Mouse (Mus musculus) neural tube, embryonic 11.5 days (tissue): ENCODE measurements around the gene Tcta. TPM values are rescaled to one million over a fixed set of nuclear protein-coding genes. Genes with fewer than 3 reads are reported as not detected.
"Not testable (repeated sequence)": the region's sequence is repeated elsewhere in the genome, so short reads cannot be mapped to it uniquely, and the experiment has no call there.

Experiments used
- ATAC-seq: fragments of 200-750 bp; cut with Nextera tagmentation; 2 replicates; pipeline ENCODE4 v1.8.0; 2017; ENCODE audit warnings: moderate number of reproducible peaks, mild to moderate bottlenecking, moderate TSS enrichment, moderate library complexity; ENCODE audit not compliant: insufficient read depth, low FRiP score, low TSS enrichment
- DNase-seq: peaks from one replicate; pipeline ENCODE4 v3.0.0-alpha.2; 2015; ENCODE audit warnings: low spot score
- H3K27ac ChIP-seq: fragments of 300-500 bp; sonication (generic); 2 replicates; pipeline ENCODE4 v1.5.1; 2014; ENCODE audit warnings: low read depth, mild to moderate bottlenecking, low read length
- H3K27me3 ChIP-seq: fragments of 300-500 bp; sonication (generic); 2 replicates; pipeline ENCODE4 v1.6.1; 2014; ENCODE audit warnings: mild to moderate bottlenecking, low read length, mixed read lengths; ENCODE audit not compliant: control insufficient read depth, insufficient read depth
- H3K36me3 ChIP-seq: fragments of 300-500 bp; sonication (generic); 2 replicates; pipeline ENCODE4 v1.6.1; 2014; ENCODE audit warnings: mild to moderate bottlenecking, low read length, moderate library complexity, mixed read lengths; ENCODE audit not compliant: control insufficient read depth, insufficient read depth
- H3K4me1 ChIP-seq: fragments of 300-500 bp; sonication (generic); 2 replicates; pipeline ENCODE4 v1.6.1; 2014; ENCODE audit warnings: low read length, mixed read lengths; ENCODE audit not compliant: control insufficient read depth, insufficient read depth
- H3K4me2 ChIP-seq: fragments of 300-500 bp; sonication (generic); 2 replicates; pipeline ENCODE4 v1.6.1; 2014; ENCODE audit warnings: low read depth, mild to moderate bottlenecking, moderate library complexity
- H3K4me3 ChIP-seq: fragments of 300-500 bp; sonication (generic); 2 replicates; pipeline ENCODE4 v1.5.1; 2014; ENCODE audit warnings: low read depth, low read length
- H3K9ac ChIP-seq: fragments of 300-500 bp; sonication (generic); 2 replicates; pipeline ENCODE4 v1.6.1; 2014; ENCODE audit warnings: mild to moderate bottlenecking, low read length
- H3K9me3 ChIP-seq: fragments of 300-500 bp; sonication (generic); 2 replicates; pipeline ENCODE4 v1.6.1; 2016; ENCODE audit warnings: low read length; ENCODE audit not compliant: control insufficient read depth
- WGBS: fragments of 180-500 bp; shearing (Covaris S2); extraction: QIAGEN DNeasy Blood & Tissue Kit; methylation state at CpG from one replicate; pipeline ENCODE4 v1.1.7; 2014; 5-methylcytosine and 5-hydroxymethylcytosine counted together
- polyA plus RNA-seq: library from polyadenylated mRNA; unstranded; fragments of >200 nt; fragmentation: Nextera tagmentation; extraction: Ambion mirVana; gene quantifications from 2 replicates; pipeline ENCODE4 v1.2.1, GENCODE M21; 2014

Tcta gene
- polyA plus RNA-seq, 1 experiment from 2014 or later: 31.4 TPM

DNA sequence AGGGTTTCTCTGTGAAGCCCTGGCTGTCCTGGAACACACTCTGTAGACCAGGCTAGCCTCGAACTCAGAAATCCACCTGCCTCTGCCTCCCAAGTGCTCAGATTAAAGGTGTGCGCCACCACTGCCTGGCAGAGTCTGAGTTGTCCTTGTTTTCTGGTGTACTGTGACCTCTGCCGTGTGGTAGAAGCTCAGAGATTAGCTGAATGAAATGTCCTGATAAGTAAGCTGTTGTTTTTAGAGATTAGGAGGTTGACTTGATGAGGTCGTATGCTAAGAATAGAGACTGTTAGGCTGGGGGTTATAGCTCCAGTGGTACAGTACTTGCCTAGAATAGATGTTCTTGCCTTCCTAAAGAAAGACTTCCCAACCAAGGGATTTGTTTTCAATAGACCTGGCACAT lies 1.2 kb downstream of the Tcta start:
- H3K9ac ChIP-seq: no peak overlapping the region
- peaks cover 2% of the 10 kb centered on the region; the same call in 1 of the 2 replicates for H3K36me3 ChIP-seq
- peak overlapping the region; percentile 86 for H3K4me2 ChIP-seq
- no peak overlapping the region for H3K27ac ChIP-seq
- no peaks in the 10 kb centered on the region for H3K9me3 ChIP-seq
- ATAC-seq (no peak), DNase-seq (no peak)
- H3K27me3 ChIP-seq: no peaks in the 10 kb centered on the region
- peak overlapping the region; percentile 92; the same call in 1 of the 2 replicates for H3K4me3 ChIP-seq
- 92% methylated on average over 4 of the region's 4 CpGs for WGBS
- peaks cover 18% of the 10 kb centered on the region for H3K4me1 ChIP-seq

DNA sequence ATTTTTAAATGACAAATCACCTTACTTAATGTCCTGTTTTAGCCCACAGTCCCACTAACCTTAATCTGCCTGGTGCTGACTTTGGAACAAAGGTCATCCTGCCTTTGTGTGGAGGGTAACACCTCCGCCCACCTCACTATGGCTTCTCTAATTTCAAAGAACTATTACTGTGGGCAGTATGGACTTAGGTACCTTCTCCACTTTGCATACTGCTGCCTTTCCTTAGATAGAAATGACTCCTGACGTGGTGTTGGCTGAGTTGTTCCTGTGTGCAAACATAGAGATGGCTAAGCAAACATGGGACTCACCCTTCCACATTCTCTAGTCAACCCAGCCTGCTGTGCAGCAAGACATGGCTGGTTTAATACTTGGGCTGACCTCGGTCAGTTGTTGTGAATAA lies 4.1 kb downstream of the Tcta start:
- no peak for DNase-seq
- H3K4me3 ChIP-seq: no peak overlapping the region
- peaks cover 2% of the 10 kb centered on the region; the same call in 1 of the 2 replicates for H3K36me3 ChIP-seq
- no peak overlapping the region for H3K9ac ChIP-seq
- no peak overlapping the region for H3K27ac ChIP-seq
- 74% methylated on average over 3 of the region's 3 CpGs for WGBS
- no peaks in the 10 kb centered on the region for H3K9me3 ChIP-seq
- H3K4me2 ChIP-seq: no peak overlapping the region
- no peaks in the 10 kb centered on the region for H3K27me3 ChIP-seq
- peaks cover 10% of the 10 kb centered on the region for H3K4me1 ChIP-seq
- no peak for ATAC-seq

DNA sequence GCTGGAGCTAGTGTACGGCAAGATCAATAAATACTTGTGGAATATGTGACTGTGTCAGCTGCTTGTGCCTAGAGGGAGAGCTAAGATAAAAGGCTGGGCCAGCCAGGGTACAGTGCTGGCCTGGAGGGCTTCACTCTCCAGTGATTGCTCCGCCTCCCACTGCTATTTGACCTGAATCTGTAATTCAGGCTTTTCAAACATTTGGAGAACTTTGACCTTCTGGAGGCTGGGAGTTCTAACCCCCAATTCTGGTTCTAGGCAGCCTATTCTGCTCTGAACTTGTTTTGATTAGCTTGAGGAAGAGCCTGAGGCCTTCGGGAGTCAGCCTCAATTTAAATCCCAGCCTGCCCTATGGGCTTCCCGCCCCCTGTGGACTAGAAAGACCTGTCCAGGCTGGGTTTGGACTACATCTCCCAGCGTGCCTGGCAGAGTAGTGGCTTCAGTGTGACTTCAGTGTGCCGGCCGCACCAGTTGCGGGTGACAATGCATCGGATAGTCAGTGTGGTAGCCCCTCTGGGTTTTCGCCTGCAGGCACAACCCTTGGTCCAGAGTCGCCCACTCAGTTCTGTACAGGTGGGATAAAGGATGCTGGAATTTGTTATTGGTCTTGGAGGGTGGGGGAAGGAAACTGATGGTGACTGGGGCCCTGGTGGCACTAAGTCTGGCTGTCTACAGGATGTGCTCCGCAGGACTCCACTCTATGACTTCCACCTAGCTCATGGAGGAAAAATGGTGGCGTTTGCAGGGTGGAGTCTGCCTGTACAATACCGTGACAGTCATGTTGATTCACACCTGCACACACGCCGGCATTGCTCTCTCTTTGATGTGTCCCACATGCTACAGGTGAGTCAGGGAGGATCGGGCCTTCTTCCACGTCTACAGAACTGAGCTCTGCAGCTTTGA lies 9.3 kb downstream of the Tcta start, which contains the start of gene Amt:
Amt (plus strand) TSS at position 401 of the 903 bp plus-strand sequence.
- H3K4me3 ChIP-seq: peak within 1 kb of the TSS; percentile 34
- no peaks in the 10 kb centered on the region for H3K36me3 ChIP-seq
- H3K27ac ChIP-seq: peak within 1 kb of the TSS; percentile 34; the same call in 1 of the 2 replicates
- ATAC-seq (peak; percentile 83), DNase-seq (peak; percentile 70)
- no peaks in the 10 kb centered on the region for H3K27me3 ChIP-seq
- peak within 1 kb of the TSS; percentile 52 for H3K4me2 ChIP-seq
- peak within 1 kb of the TSS; percentile 55 for H3K9ac ChIP-seq
- peaks cover 7% of the 10 kb centered on the region for H3K4me1 ChIP-seq
- WGBS: 22% methylated on average over 18 of the region's 18 CpGs
- H3K9me3 ChIP-seq: no peaks in the 10 kb centered on the region

DNA sequence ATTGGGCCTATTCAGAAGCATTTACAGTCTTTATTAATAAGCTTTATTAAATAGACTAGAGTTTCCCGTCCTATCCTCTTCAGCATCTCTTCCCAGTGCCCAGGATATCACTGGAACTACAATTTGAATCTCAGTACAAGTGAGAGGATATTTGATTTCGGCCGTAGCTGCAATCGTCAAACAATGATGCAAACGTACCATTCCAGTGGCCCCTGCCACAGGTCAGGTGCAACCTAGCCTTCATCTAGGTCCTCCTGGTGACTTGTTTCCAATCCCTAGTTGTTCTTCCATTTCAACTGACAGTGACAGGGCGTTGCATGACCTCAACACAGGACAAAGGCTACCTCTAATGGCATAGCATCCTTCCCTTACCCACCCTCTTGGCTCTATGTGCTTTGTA lies 15.2 kb downstream of the Tcta start:
- peaks cover 5% of the 10 kb centered on the region; the same call in 1 of the 2 replicates for H3K4me1 ChIP-seq
- ATAC-seq: no peak

DNA sequence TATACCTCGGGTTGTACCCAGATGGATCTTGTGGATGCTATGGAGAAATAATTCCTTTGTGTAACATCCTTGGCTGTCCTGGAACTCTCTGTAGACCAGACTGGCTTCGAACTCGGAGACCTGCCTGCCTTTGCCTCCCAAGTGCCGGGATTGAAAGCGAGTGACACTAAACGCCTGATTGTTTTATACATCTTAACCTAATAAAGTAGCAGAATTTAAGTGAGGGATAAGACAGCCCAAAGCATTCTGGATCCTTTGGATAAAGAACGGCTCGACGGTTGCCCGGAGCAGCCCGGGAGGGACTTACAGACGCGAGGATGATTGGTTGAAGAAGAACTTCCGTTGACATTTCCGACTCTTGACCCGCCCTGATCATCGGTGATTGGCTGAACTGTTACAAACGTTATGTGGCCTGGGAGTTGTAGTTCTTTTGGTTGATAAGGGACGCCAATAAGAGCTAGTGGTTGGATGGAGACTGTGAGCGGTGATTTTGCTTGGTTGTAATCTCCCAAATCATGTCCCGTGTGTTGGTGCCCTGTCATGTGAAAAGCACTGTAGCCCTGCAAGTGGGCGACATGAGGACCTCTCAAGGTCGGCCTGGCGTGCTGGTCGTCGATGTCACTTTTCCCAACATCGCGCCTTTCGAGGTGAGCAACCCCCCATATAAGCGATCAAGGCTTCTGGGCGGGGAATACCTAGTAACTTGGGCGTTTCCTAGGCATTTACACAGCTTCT lies 15.8 kb downstream of the Tcta start, which contains the start of gene Nicn1:
Nicn1 (plus strand) TSS at position 414 of the 735 bp plus-strand sequence.
- Histone ChIP-seq H3K36me3 (no peaks in the 10 kb centered on the region), H3K4me2 (peak within 1 kb of the TSS; percentile 74), H3K4me1 (peaks cover 5% of the 10 kb centered on the region; the same call in 1 of the 2 replicates), H3K27ac (peak within 1 kb of the TSS; percentile 74), H3K9ac (peak within 1 kb of the TSS; percentile 59), H3K4me3 (peak within 1 kb of the TSS; percentile 51), H3K9me3 (no peaks in the 10 kb centered on the region), H3K27me3 (no peaks in the 10 kb centered on the region)
- WGBS: under 1% methylated on average over 32 of the region's 32 CpGs
- ATAC-seq (peak; percentile 96), DNase-seq (peak; percentile 90)

More for the DNA sequence above, 15.2 kb downstream of the Tcta start:
- Histone ChIP-seq H3K9me3 (no peaks in the 10 kb centered on the region), H3K27ac (no peak overlapping the region), H3K4me3 (peak overlapping the region; percentile 51), H3K36me3 (no peaks in the 10 kb centered on the region), H3K4me2 (peak overlapping the region; percentile 74), H3K9ac (peak overlapping the region; percentile 59), H3K27me3 (no peaks in the 10 kb centered on the region)
- no peak for DNase-seq
- 49% methylated on average over 6 of the region's 6 CpGs for WGBS

DNA sequence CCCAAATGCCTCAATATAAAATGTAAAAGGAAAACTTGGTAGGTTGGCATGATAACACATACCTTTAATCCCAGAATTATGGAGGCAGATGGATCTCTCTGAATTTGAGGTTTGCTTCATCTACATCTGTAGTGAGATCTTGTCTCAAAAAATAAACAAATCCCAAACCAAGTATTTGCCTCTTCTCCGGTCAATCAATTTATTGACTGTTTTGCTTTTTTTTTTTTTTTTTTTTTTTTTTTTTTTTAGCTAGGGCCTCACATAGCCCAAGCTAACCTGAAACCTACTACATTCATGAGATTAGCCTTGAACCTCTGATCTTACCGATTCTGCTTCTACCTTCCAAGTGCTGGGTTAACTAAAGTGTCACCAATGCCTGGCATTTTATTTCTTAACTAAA lies 16.6 kb downstream of the Tcta start:
- no peaks in the 10 kb centered on the region for H3K27me3 ChIP-seq
- ATAC-seq: no peak
- peaks cover 5% of the 10 kb centered on the region; the same call in 1 of the 2 replicates for H3K4me1 ChIP-seq
- H3K27ac ChIP-seq: peak overlapping the region; percentile 74; the same call in 1 of the 2 replicates
- H3K4me2 ChIP-seq: peak overlapping the region; percentile 54
- 63% methylated on average over 2 of the region's 2 CpGs for WGBS
- H3K36me3 ChIP-seq: no peaks in the 10 kb centered on the region
- no peaks in the 10 kb centered on the region for H3K9me3 ChIP-seq
- peak overlapping the region; percentile 59; the same call in 1 of the 2 replicates for H3K9ac ChIP-seq
- DNase-seq: no peak
- peak overlapping the region; percentile 51; the same call in 1 of the 2 replicates for H3K4me3 ChIP-seq

DNA sequence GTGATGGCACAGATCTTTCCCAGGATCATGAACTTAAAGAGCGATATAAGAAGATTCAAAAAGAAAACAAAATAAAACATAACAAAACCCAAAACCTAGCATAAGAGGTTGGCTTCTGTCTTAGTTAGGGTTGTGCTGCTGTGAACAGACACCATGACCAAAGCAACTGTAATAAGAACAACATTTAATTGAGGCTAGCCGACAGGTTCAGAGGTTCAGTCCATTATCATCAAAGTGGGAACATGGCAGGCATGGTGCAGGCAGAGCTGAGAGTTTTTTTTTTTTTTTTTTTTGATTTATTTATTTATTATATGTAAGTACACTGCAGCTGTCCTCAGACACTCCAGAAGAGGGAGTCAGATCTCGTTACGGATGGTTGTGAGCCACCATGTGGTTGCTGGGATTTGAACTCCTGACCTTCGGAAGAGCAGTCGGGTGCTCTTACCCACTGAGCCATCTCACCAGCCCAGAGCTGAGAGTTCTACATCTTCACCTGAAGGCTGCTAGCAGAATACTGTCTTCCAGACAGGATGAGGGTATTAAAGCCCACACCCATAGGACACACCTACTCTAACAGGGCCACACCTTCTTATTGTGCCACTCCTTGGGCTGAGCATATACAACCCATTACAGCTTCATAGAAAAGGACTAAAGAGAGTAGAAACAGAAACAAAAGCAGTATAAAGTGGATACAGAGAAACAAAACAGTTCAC lies 18.3 kb downstream of the Tcta start:
- H3K4me1 ChIP-seq, H3K4me3 ChIP-seq, H3K27ac ChIP-seq, DNase-seq, H3K27me3 ChIP-seq, H3K4me2 ChIP-seq, H3K9me3 ChIP-seq, H3K9ac ChIP-seq, ATAC-seq, H3K36me3 ChIP-seq: not testable (repeated sequence)
- WGBS: 89% methylated on average over 4 of the region's 6 CpGs

DNA sequence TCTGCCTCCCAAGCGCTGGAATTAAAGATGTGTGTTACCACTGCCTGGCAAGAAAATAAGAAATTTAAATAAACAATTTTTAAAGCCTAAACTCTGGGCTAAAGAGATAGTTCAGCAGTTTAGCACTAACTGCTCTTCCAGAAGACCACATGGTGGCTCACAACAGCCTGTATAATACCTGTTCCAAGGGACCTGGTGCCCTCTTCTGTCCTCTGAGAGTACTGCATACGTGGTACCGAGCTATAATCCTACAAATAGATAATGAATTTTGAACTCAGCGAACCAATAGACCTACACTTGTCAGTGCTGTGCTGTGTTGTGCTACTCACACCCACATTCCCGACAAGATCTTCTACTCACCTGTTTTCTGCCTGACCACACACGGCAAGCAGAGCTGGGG lies 21.6 kb downstream of the Tcta start:
- no peak overlapping the region for H3K9ac ChIP-seq
- H3K4me1 ChIP-seq: no peaks in the 10 kb centered on the region
- ATAC-seq (no peak), DNase-seq (peak; percentile 67)
- no peaks in the 10 kb centered on the region for H3K9me3 ChIP-seq
- H3K4me3 ChIP-seq: no peak overlapping the region
- H3K36me3 ChIP-seq: no peaks in the 10 kb centered on the region
- WGBS: 17% methylated on average over 6 of the region's 6 CpGs
- H3K27ac ChIP-seq: no peak overlapping the region
- H3K4me2 ChIP-seq: no peak overlapping the region
- no peaks in the 10 kb centered on the region for H3K27me3 ChIP-seq
